Comparison of ENCODE assay signal across 9 mouse cellular contexts in the genomic region with DNA sequence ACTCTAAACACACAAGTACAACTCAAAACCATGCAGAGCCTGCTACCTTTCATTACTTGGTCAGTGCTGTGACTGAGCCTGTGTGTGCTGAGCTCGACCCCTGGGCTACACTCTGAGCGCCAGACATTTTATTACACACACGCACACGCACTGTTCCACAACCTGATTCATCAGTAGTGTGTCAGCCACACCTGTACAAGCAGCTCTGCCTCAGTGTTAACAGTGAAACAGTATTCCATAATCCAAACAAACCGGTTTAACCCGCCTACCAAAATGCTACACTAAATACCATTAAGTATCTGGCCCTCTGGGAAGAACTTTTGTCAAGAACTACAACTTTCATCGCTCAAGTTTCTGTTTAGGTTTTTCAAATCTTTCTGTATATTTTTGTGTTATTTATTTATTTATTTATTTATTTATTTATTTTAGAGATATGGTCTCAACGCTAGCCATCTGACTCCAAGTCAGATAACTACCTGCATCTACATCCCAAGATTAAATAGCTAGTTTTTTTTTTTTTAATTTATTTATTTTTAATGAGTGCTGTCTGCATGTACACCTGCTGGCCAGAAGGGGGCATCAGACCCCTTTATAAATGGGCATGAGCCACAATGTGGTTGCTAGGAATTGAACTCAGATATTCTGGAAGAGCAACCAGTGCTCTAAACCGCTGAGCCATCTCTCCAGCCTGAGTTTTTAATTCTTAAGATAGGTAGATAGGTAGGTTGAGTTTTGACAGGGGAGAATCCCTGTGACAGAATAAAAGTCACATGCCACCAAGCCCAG. TPM values are rescaled to one million over a fixed set of nuclear protein-coding genes. Genes with fewer than 3 reads are reported as not detected.
DNase-seq lines count a peak whose midpoint lies in the region; ATAC-seq and TF ChIP-seq lines count a peak whose summit lies in the region.
"Had no signal": no experiment of that assay in that cellular context is flagged by ENCODE, and none has a peak within 500 bp of the region (broad histone marks: within the 10 kb centered on the region; RNA-seq: fewer than 3 reads in every experiment).

No protein-coding gene starts in this region.

- H3K4me3 ChIP-seq in thymus, adult 2 months (ENCODE audit: control insufficient read depth, insufficient read depth, low read length): no peak overlapping the region
- H3K4me3 ChIP-seq in cortical plate, adult 2 months (ENCODE audit: insufficient read depth, low read length): no peak overlapping the region
- no peak overlapping the region for H3K4me3 ChIP-seq in liver, embryonic 14.5 days (ENCODE audit: insufficient read depth in 1 of 2, low read depth in 2 of 2, low read length in 2 of 2)
- H3K4me3 ChIP-seq in forebrain, embryonic 10.5 days: no peak overlapping the region
- H3K4me3 ChIP-seq: limb, embryonic 13.5 days had no signal

- peak; percentile 14 for DNase-seq in gastrocnemius, adult 18-20 months (ENCODE audit: low spot score)
- no peak for DNase-seq in gastrocnemius, postnatal 4 days (ENCODE audit: low spot score in 2 of 2)
- DNase-seq in thymus, adult 2 months: peak; percentile 26
- no peak for DNase-seq in thymus, adult 18-20 months
- DNase-seq in liver, embryonic 14.5 days (ENCODE audit: low read depth in 3 of 3, low spot score in 3 of 3): peak in 2 of 3 experiments; percentile 28 to 33
- peak; percentile 15 to 21 for DNase-seq in thymus, postnatal 36 days
- no peak for DNase-seq in forebrain, embryonic 10.5 days (ENCODE audit: extremely low spot score, low spot score)

- no peak for TF ChIP-seq CTCF in thymus, adult 2 months (IDR thresholded peaks at IDR 0.05; ENCODE audit: borderline replicate concordance, control insufficient read depth, extremely low read depth, insufficient read depth, low read length, poor library complexity)
- peak; percentile 59 for TF ChIP-seq CTCF in cortical plate, adult 2 months (IDR thresholded peaks at IDR 0.05; ENCODE audit: extremely low read depth, insufficient read depth, low read length)
- TF ChIP-seq CTCF in liver, embryonic 14.5 days (IDR thresholded peaks at IDR 0.05; ENCODE audit: low read depth): peak; percentile 73

- H3K9me3 ChIP-seq in liver, embryonic 14.5 days (ENCODE audit: control insufficient read depth, low read length): no peaks in the 10 kb centered on the region
- H3K9me3 ChIP-seq in forebrain, embryonic 10.5 days: no peaks in the 10 kb centered on the region
- H3K9me3 ChIP-seq: limb, embryonic 13.5 days had no signal

- no peak for TF ChIP-seq EP300 in liver, embryonic 14.5 days (IDR thresholded peaks at IDR 0.05; ENCODE audit: low read depth)

- ATAC-seq in liver, embryonic 14.5 days (ENCODE audit: insufficient read depth): no peak

- H3K9ac ChIP-seq in liver, embryonic 14.5 days (replicated peaks): no peak overlapping the region
- H3K9ac ChIP-seq: limb, embryonic 13.5 days had no signal

- H3K4me2 ChIP-seq in liver, embryonic 14.5 days (ENCODE audit: low read depth): no peak overlapping the region
- H3K4me2 ChIP-seq: limb, embryonic 13.5 days had no signal

- TF ChIP-seq POLR2A in thymus, adult 2 months (IDR thresholded peaks at IDR 0.05; ENCODE audit: control insufficient read depth, extremely low read depth, insufficient read depth, low read length, poor library complexity): no peak
- TF ChIP-seq POLR2A in cortical plate, adult 2 months (IDR thresholded peaks at IDR 0.05; ENCODE audit: extremely low read depth, insufficient read depth, low read length): no peak

- H3K27me3 ChIP-seq in thymus, adult 2 months (ENCODE audit: control insufficient read depth, insufficient read depth, low read length): no peaks in the 10 kb centered on the region
- no peaks in the 10 kb centered on the region for H3K27me3 ChIP-seq in liver, embryonic 14.5 days (ENCODE audit: control insufficient read depth, insufficient read depth, low read length)
- no peaks in the 10 kb centered on the region for H3K27me3 ChIP-seq in forebrain, embryonic 10.5 days (ENCODE audit: poor library complexity, severe bottlenecking)
- H3K27me3 ChIP-seq: limb, embryonic 13.5 days had no signal

- no peak overlapping the region for H3K27ac ChIP-seq in thymus, adult 2 months (ENCODE audit: control insufficient read depth, insufficient read depth, low read length)
- no peak overlapping the region for H3K27ac ChIP-seq in cortical plate, adult 2 months (ENCODE audit: insufficient read depth, low read length)
- no peak overlapping the region for H3K27ac ChIP-seq in liver, embryonic 14.5 days
- no peak overlapping the region for H3K27ac ChIP-seq in forebrain, embryonic 10.5 days
- H3K27ac ChIP-seq: limb, embryonic 13.5 days had no signal

- H3K4me1 ChIP-seq in thymus, adult 2 months (replicated peaks; ENCODE audit: control insufficient read depth, insufficient read depth, low read length): no peaks in the 10 kb centered on the region
- H3K4me1 ChIP-seq in cortical plate, adult 2 months (ENCODE audit: control insufficient read depth, insufficient read depth, low read length): peaks cover 3% of the 10 kb centered on the region
- H3K4me1 ChIP-seq in liver, embryonic 14.5 days (replicated peaks; ENCODE audit: control insufficient read depth in 2 of 2, insufficient read depth in 2 of 2, low read length in 1 of 2): no peaks in the 10 kb centered on the region
- no peaks in the 10 kb centered on the region for H3K4me1 ChIP-seq in forebrain, embryonic 10.5 days

- WGBS in thymus, adult 2 months: 78% methylated on average over 9 of the region's 9 CpGs
- 56% methylated on average over 9 of the region's 9 CpGs for WGBS in liver, embryonic 14.5 days (ENCODE audit: insufficient replicate concordance)
- WGBS in forebrain, embryonic 10.5 days: 67% methylated on average over 9 of the region's 9 CpGs

- no peaks in the 10 kb centered on the region for H3K36me3 ChIP-seq in thymus, adult 2 months (ENCODE audit: control insufficient read depth, insufficient read depth, low read length)
- no peaks in the 10 kb centered on the region for H3K36me3 ChIP-seq in liver, embryonic 14.5 days (replicated peaks; ENCODE audit: control insufficient read depth, insufficient read depth, low read depth)
- no peaks in the 10 kb centered on the region for H3K36me3 ChIP-seq in forebrain, embryonic 10.5 days (replicated peaks)
- H3K36me3 ChIP-seq: limb, embryonic 13.5 days had no signal

RNA-seq across cellular contexts. Expression of gene Smyd3, which starts 11.1 kb away (rescaled TPM):
- 1 to 10 TPM; 5.1 to 5.2 TPM for total RNA-seq in gastrocnemius, adult 18-20 months (2021)
- total RNA-seq in gastrocnemius, postnatal 4 days (2021): 1 to 10 TPM; 7.8 TPM
- 9.0 and 9.6 TPM in 2 replicates for polyA plus RNA-seq in thymus, adult 2 months (2012; rRNA removed)
- 14.2 and 15.4 TPM in 2 replicates for polyA plus RNA-seq in cortical plate, adult 2 months (2012; rRNA removed)
- polyA plus RNA-seq in liver, embryonic 14.5 days (2012; rRNA removed): 1.5 and 2.6 TPM in 2 replicates
- 6.3 and 6.6 TPM in 2 replicates for polyA plus RNA-seq in liver, embryonic 14.5 days (2014; fragmentation: Nextera tagmentation; extraction: Ambion mirVana)
- 14.7 and 18.0 TPM in 2 replicates for polyA plus RNA-seq in forebrain, embryonic 10.5 days (2016; fragmentation: Nextera tagmentation; extraction: Ambion mirVana)

RNA-seq across cellular contexts. Expression of gene Tfb2m, which starts 39.3 kb away (rescaled TPM):
- 10 to 100 TPM; 40.5 to 53.5 TPM for total RNA-seq in gastrocnemius, adult 18-20 months (2021)
- total RNA-seq in gastrocnemius, postnatal 4 days (2021): 10 to 100 TPM; 16.1 to 19.5 TPM
- 10.8 and 10.9 TPM in 2 replicates for polyA plus RNA-seq in thymus, adult 2 months (2012; rRNA removed)
- polyA plus RNA-seq in cortical plate, adult 2 months (2012; rRNA removed): 20.6 and 21.7 TPM in 2 replicates
- 4.0 and 6.5 TPM in 2 replicates for polyA plus RNA-seq in liver, embryonic 14.5 days (2012; rRNA removed)
- 7.8 and 9.4 TPM in 2 replicates for polyA plus RNA-seq in liver, embryonic 14.5 days (2014; fragmentation: Nextera tagmentation; extraction: Ambion mirVana)
- 22.9 and 27.2 TPM in 2 replicates for polyA plus RNA-seq in forebrain, embryonic 10.5 days (2016; fragmentation: Nextera tagmentation; extraction: Ambion mirVana)

RNA-seq across cellular contexts. Expression of gene Cnst, which starts 39.4 kb away (rescaled TPM):
- total RNA-seq in gastrocnemius, adult 18-20 months (2021): 10 to 100 TPM; 31.6 to 34.2 TPM
- 10 to 100 TPM; 33.5 to 36.4 TPM for total RNA-seq in gastrocnemius, postnatal 4 days (2021)
- 28.3 and 28.7 TPM in 2 replicates for polyA plus RNA-seq in thymus, adult 2 months (2012; rRNA removed)
- polyA plus RNA-seq in cortical plate, adult 2 months (2012; rRNA removed): 21.8 and 25.8 TPM in 2 replicates
- 7.5 and 9.5 TPM in 2 replicates for polyA plus RNA-seq in liver, embryonic 14.5 days (2012; rRNA removed)
- 10.2 and 11.6 TPM in 2 replicates for polyA plus RNA-seq in liver, embryonic 14.5 days (2014; fragmentation: Nextera tagmentation; extraction: Ambion mirVana)
- 17.4 and 18.5 TPM in 2 replicates for polyA plus RNA-seq in forebrain, embryonic 10.5 days (2016; fragmentation: Nextera tagmentation; extraction: Ambion mirVana)

Comparison
In these comparisons a context has a peak if more than half of its experiments do, and no peak if none do; other contexts are left out.
1. DNase-seq: peak in gastrocnemius, adult 18-20 months (single experiment), thymus, adult 2 months (single experiment), liver, embryonic 14.5 days (2 of 3) and thymus, postnatal 36 days (2 of 2); none in gastrocnemius, postnatal 4 days (0 of 2), thymus, adult 18-20 months (0 of 2) and forebrain, embryonic 10.5 days (single experiment).